Mouse (Mus musculus): ENCODE results near the gene Isg20l2. TPM values are rescaled to one million over a fixed set of nuclear protein-coding genes. Genes with fewer than 3 reads are reported as not detected.

Isg20l2 gene
- polyA plus RNA-seq, 1 experiment, result 12.8 TPM

DNA sequence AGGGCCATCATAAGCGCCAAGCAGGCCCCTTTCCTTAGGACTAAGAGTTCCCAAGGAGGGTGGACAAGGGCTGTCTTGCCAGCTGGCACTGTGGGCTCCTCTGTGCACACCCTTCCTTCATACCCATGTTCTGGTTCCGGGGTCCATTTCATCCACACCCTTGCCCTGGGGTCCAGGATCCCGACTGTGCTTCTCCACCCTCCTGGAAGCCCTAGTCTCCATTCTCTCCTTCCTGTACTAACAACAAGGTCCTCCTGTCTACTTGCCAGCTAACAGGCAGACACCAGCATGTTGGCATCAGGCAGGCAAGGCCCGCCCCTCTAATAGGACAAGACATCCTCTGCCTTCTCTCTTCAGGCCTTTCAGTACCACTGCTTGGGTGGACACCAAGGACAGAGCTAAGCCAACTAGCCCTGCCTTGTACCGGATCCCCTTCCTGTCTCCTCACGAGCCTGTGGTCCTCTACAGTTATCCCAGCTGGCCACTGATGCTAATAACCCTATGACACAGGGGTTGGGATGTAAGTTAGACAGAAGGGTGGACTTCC, 51.2 kb downstream of the Isg20l2 start:
- no peak overlapping the region for H3K4me3 ChIP-seq (replicated peaks; ENCODE audit: extremely low read depth, low read depth, low read length)
- TF ChIP-seq POLR2A (IDR thresholded peaks at IDR 0.05; ENCODE audit: borderline replicate concordance, extremely low read depth, low read depth, low read length) (no peak), CTCF (IDR thresholded peaks at IDR 0.05; ENCODE audit: insufficient read depth, low read length) (no peak)
- WGBS, result 46% methylated on average over 6 of the region's 6 CpGs
- H3K4me1 ChIP-seq (ENCODE audit: control insufficient read depth, insufficient read depth, low read length), result peaks cover 35% of the 10 kb centered on the region
- no peak for DNase-seq

DNA sequence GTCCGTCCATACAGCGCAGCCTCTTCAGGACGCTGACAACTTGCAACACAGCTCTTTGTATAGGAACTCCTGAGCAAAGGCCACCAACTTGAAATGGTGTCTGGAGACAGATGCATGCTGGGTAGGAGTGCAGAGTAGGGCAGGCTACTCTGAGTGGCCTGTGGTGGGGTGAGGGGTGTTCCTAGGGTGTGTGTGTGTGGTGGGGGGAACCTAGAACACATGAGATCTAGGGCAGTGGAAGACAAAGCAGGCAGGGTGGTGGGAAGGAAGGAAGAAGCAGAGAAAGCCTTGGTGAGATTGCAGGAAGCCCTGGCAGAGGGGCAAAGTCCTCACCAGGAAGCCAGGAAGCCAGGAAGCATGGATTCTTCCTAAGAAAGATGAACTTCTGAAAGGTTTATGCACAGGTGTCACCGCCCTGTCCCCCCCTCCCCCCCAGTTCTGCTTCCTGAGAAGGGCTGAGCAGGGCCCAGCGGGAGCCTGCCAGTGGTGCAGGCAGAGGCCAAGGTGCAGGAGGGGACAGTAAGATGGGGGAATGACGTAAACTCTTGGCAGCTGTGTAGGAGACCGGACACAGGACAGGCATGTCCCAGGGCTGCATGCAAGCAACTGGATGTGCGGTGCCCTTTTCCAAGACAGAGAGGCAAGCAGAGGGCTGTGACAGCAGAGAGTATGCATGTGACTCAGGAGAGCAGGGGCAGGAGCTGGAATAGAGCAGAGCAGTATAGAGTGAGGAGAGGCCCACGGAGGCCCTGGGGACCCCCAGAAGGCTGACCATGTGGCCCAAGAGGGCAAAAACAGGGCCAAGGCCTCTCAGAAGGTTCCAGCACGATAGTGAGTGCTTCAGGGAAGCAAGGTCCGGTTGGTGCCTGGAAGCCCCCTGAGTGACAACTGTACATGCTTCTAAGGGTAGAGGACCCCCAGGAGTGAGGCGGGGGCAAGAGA, 52.1 kb downstream of the Isg20l2 start:
- TF ChIP-seq POLR2A (IDR thresholded peaks at IDR 0.05; ENCODE audit: borderline replicate concordance, extremely low read depth, low read depth, low read length), result peak; percentile 55; the same call in 1 of the 2 replicates
- no peak for TF ChIP-seq CTCF (IDR thresholded peaks at IDR 0.05; ENCODE audit: insufficient read depth, low read length)
- WGBS, result 28% methylated on average over 12 of the region's 12 CpGs
- Histone ChIP-seq H3K4me1 (ENCODE audit: control insufficient read depth, insufficient read depth, low read length) (peaks cover 41% of the 10 kb centered on the region), H3K4me3 (replicated peaks; ENCODE audit: extremely low read depth, low read depth, low read length) (peak overlapping the region; percentile 3)
- peak; percentile 30 for DNase-seq

DNA sequence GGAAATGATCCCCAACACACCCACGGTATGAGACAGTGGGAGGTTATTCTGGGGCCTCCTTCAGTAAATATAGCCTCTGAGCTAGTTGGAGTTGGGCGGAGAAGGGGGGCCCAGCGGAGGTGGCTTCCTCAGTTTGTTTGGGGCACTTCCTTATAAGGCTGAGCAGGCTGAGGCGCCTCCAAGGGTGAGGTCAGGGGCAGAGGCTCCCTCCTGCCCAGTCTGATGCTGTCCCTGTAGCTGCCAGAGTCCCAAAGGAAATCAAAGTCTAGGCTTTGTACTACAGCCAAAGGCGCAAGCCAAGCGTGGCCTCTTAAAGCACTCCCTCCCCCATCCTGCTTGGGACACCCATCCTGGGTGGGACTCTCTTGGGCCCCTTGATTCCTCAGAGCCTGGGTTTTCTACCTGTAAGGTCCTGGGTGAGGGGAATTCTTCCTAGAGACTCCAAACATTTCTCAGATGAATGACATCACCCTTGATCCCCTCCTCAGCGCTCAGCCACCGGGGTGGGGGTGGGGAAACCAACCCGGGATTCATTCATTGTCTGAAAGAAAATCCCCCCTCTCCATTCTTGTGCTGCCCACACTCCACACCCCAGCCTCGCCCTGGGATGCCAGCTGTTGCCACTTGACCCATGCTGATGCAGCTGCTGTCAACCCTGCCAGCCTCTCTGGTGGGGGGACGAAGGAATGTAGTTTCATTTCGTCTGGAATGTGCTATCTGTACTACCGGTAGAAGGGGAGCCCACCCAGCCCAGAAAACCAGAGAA, 52.9 kb downstream of the Isg20l2 start:
- TF ChIP-seq CTCF (IDR thresholded peaks at IDR 0.05; ENCODE audit: insufficient read depth, low read length), result no peak
- peak; percentile 30; the same call in 1 of the 2 replicates for TF ChIP-seq POLR2A (IDR thresholded peaks at IDR 0.05; ENCODE audit: borderline replicate concordance, extremely low read depth, low read depth, low read length)
- Histone ChIP-seq H3K4me3 (replicated peaks; ENCODE audit: extremely low read depth, low read depth, low read length) (peak overlapping the region; percentile 10), H3K4me1 (ENCODE audit: control insufficient read depth, insufficient read depth, low read length) (peaks cover 41% of the 10 kb centered on the region)
- 9% methylated on average over 13 of the region's 13 CpGs for WGBS
- peak; percentile 36 for DNase-seq

DNA sequence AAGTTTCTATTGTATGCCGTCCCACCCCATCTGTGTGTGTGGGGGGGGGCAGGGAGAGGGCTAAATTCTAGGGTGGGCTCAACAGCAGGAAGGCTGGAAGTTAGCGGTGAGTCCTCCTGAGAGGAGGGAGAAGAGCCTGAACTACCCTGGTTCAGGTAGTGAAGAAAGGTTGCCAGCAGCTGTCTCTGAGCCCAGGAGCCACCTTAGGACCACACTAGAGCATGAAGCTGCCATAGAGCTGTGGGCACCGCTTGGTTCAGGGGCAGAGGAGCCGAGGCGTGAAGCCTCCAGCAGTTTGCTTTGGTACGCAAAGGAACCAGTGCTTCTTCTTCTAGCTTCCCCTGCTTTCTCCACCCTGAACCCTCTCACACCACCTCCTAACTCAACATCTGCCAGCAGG, 53.5 kb downstream of the Isg20l2 start:
- no peak for DNase-seq
- TF ChIP-seq POLR2A (IDR thresholded peaks at IDR 0.05; ENCODE audit: borderline replicate concordance, extremely low read depth, low read depth, low read length) (no peak), CTCF (IDR thresholded peaks at IDR 0.05; ENCODE audit: insufficient read depth, low read length) (no peak)
- WGBS, result 52% methylated on average over 6 of the region's 6 CpGs
- peaks cover 41% of the 10 kb centered on the region for H3K4me1 ChIP-seq (ENCODE audit: control insufficient read depth, insufficient read depth, low read length)
- H3K4me3 ChIP-seq (replicated peaks; ENCODE audit: extremely low read depth, low read depth, low read length), result no peak overlapping the region

DNA sequence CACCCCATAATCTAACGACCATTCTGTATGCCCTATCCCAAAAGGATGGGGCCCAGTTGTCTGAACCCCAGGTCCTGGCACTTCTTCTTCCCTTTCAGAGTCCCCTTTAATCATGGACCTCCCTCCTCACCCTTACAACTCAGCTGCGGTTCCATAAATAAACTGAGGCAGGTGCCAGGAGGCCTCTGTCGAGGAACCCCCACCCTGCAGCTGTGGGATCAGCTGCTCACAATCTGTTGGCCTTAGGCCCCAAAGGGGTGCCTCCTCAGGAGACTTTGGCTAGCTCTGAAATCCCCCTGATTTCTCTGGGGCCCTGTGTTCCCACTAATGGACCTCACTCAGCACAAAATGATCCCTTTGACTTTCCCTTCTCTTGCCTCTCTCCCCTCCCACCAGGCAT, 54.0 kb downstream of the Isg20l2 start:
- no peak for DNase-seq
- Histone ChIP-seq H3K4me1 (ENCODE audit: control insufficient read depth, insufficient read depth, low read length) (peaks cover 41% of the 10 kb centered on the region), H3K4me3 (replicated peaks; ENCODE audit: extremely low read depth, low read depth, low read length) (no peak overlapping the region)
- TF ChIP-seq POLR2A (IDR thresholded peaks at IDR 0.05; ENCODE audit: borderline replicate concordance, extremely low read depth, low read depth, low read length) (no peak), CTCF (IDR thresholded peaks at IDR 0.05; ENCODE audit: insufficient read depth, low read length) (no peak)
- WGBS, result 40% methylated on average over 3 of the region's 3 CpGs

DNA sequence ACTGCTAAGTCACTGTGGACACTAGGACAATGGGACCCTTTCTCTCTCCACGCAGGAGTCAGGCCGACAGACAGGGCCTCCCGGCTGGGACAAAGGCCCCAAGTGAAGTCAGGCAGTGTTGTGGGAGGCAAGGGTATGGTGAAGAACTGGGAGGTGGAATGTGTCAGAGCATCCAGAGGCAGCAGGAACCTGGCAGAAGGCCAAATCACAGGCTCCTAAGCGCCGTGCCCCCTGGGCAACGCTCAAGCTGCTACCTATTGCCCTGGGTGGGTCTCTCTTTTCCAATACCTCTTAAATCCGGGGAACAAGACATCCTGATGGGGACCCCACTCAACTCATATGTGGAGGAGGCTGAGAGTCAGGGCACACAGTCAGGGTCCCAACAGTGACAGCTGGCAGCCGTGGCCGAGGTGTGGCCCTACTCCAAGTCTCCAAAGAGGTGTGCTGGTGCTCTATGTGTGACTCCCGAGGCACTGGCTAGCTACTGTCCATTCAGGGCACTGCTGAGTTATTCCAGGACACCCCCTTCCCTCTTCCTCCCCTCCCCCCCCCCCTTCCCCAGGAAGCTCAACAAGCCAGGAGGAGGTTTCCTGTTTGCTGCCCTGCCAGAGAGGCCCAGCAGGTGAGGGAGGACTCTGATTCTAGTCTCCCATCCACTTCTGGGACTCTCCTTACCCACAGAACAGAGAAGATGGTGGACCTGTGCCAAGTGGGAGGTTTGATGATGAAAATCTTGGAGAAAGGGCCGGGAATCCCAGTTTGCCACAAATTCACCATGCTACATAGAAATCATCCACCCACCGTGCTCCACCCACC, 55.6 kb downstream of the Isg20l2 start:
- 17% methylated on average over 12 of the region's 12 CpGs for WGBS
- no peak for TF ChIP-seq POLR2A (IDR thresholded peaks at IDR 0.05; ENCODE audit: borderline replicate concordance, extremely low read depth, low read depth, low read length)
- no peak for TF ChIP-seq CTCF (IDR thresholded peaks at IDR 0.05; ENCODE audit: insufficient read depth, low read length)
- peak; percentile 12 for DNase-seq
- Histone ChIP-seq H3K4me3 (replicated peaks; ENCODE audit: extremely low read depth, low read depth, low read length) (no peak overlapping the region), H3K4me1 (ENCODE audit: control insufficient read depth, insufficient read depth, low read length) (peaks cover 39% of the 10 kb centered on the region)

DNA sequence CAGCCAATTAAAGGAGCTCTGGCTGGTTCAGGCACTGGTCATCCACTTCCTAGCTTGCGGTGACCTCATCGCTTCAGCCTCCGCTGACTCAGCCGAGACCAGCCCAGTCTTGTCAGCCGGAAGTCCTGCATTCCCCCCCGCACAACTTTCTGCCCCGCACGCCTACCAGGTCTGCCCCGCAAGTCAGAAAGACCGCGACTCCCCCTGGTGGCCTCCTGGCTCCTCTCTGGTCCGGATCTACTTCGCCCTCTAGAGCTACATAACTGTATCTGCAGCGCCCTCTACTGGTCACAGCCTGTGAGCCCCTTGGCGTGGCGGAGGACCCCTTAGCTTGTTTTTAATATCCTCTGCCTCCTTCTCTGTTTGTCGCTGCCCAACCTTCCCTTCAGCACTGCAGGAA, 56.8 kb downstream of the Isg20l2 start:
- Histone ChIP-seq H3K4me3 (replicated peaks; ENCODE audit: extremely low read depth, low read depth, low read length) (no peak overlapping the region), H3K4me1 (ENCODE audit: control insufficient read depth, insufficient read depth, low read length) (peaks cover 30% of the 10 kb centered on the region)
- TF ChIP-seq POLR2A (IDR thresholded peaks at IDR 0.05; ENCODE audit: borderline replicate concordance, extremely low read depth, low read depth, low read length) (no peak), CTCF (IDR thresholded peaks at IDR 0.05; ENCODE audit: insufficient read depth, low read length) (peak; percentile 92)
- peak; percentile 89 for DNase-seq
- WGBS, result 1% methylated on average over 17 of the region's 17 CpGs

DNA sequence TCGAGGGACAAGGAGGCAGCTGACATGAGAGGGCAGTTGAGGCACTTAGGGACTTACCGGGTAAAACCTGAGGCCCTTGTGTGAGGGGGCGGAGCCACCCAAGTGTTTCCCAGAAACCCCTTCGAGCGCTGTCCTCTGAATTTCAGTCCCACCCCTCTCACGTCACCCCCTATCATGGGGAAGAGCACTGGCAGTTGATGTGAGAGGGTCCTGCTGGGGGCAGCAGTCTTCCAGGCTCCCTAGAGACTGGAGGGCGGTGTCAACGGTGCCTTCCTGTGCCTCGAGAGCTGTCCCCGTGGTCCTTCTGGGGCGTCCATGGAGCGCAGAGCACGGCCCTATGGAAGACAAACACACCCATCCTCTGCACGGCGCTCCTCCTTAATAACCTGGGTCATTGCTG, 57.5 kb downstream of the Isg20l2 start:
- WGBS, result 2% methylated on average over 15 of the region's 15 CpGs
- peaks cover 28% of the 10 kb centered on the region for H3K4me1 ChIP-seq (ENCODE audit: control insufficient read depth, insufficient read depth, low read length)
- TF ChIP-seq CTCF (IDR thresholded peaks at IDR 0.05; ENCODE audit: insufficient read depth, low read length) (no peak), POLR2A (IDR thresholded peaks at IDR 0.05; ENCODE audit: borderline replicate concordance, extremely low read depth, low read depth, low read length) (no peak)
- peak overlapping the region; percentile 14 for H3K4me3 ChIP-seq (replicated peaks; ENCODE audit: extremely low read depth, low read depth, low read length)
- no peak for DNase-seq

Data from lung, adult 2 months (tissue).